ENCODE assay signal across 8 mouse cellular contexts in genomic region chr11:40732997-40733338, GRCm38 (mm10). TPM values are rescaled to one million over a fixed set of nuclear protein-coding genes. Genes with fewer than 3 reads are reported as not detected.
DNase-seq lines count a peak whose midpoint lies in the region; ATAC-seq and TF ChIP-seq lines count a peak whose summit lies in the region.

No protein-coding gene starts in this region.

- H3K4me2 ChIP-seq in liver, embryonic 14.5 days (ENCODE audit: low read depth) = peak overlapping the region; percentile 86

- peak overlapping the region; percentile 86 for H3K9ac ChIP-seq in liver, embryonic 14.5 days (replicated peaks)

- peaks cover 3% of the 10 kb centered on the region for H3K4me1 ChIP-seq in thymus, adult 2 months (replicated peaks; ENCODE audit: control insufficient read depth, insufficient read depth, low read length)
- peaks cover 7 to 12% of the 10 kb centered on the region in 2 experiments; a peak in 3 of 4 replicates for H3K4me1 ChIP-seq in liver, embryonic 14.5 days (replicated peaks; ENCODE audit: control insufficient read depth in 2 of 2, insufficient read depth in 2 of 2, low read length in 1 of 2)

- H3K9me3 ChIP-seq in liver, embryonic 14.5 days (ENCODE audit: control insufficient read depth, low read length) = no peaks in the 10 kb centered on the region

- TF ChIP-seq POLR2A in thymus, adult 2 months (IDR thresholded peaks at IDR 0.05; ENCODE audit: control insufficient read depth, extremely low read depth, insufficient read depth, low read length, poor library complexity) = no peak

- no peak for TF ChIP-seq CTCF in thymus, adult 2 months (IDR thresholded peaks at IDR 0.05; ENCODE audit: borderline replicate concordance, control insufficient read depth, extremely low read depth, insufficient read depth, low read length, poor library complexity)
- no peak for TF ChIP-seq CTCF in liver, embryonic 14.5 days (IDR thresholded peaks at IDR 0.05; ENCODE audit: low read depth)

- H3K27me3 ChIP-seq in thymus, adult 2 months (ENCODE audit: control insufficient read depth, insufficient read depth, low read length) = no peaks in the 10 kb centered on the region
- no peaks in the 10 kb centered on the region for H3K27me3 ChIP-seq in liver, embryonic 14.5 days (ENCODE audit: control insufficient read depth, insufficient read depth, low read length)

- ATAC-seq in liver, embryonic 14.5 days (ENCODE audit: insufficient read depth) = peak; percentile 68

- no peak for TF ChIP-seq EP300 in liver, embryonic 14.5 days (IDR thresholded peaks at IDR 0.05; ENCODE audit: low read depth)

- peak; percentile 27 for DNase-seq in cerebellum, adult 9-10 months
- DNase-seq in cerebellum, adult 8-10 months = no peak
- DNase-seq in thymus, adult 2 months = no peak
- DNase-seq in thymus, postnatal 0 days (ENCODE audit: low spot score) = no peak
- DNase-seq in liver, embryonic 14.5 days (ENCODE audit: low read depth in 3 of 3, low spot score in 3 of 3) = no peak
- DNase-seq in adrenal gland, adult 8-10 months = no peak
- DNase-seq in thymus, postnatal 25 days = no peak
- no peak for DNase-seq in cerebellum, adult 11-12 months

- under 1% methylated on average over 14 of the region's 14 CpGs for WGBS in thymus, adult 2 months
- WGBS in liver, embryonic 14.5 days (ENCODE audit: insufficient replicate concordance) = 1% methylated on average over 14 of the region's 14 CpGs

- peaks cover 17% of the 10 kb centered on the region for H3K36me3 ChIP-seq in thymus, adult 2 months (ENCODE audit: control insufficient read depth, insufficient read depth, low read length)
- H3K36me3 ChIP-seq in liver, embryonic 14.5 days (replicated peaks; ENCODE audit: control insufficient read depth, insufficient read depth, low read depth) = peaks cover 44% of the 10 kb centered on the region

- peak overlapping the region; percentile 45 for H3K4me3 ChIP-seq in thymus, adult 2 months (ENCODE audit: control insufficient read depth, insufficient read depth, low read length)
- peak overlapping the region; percentile 93 to 100 for H3K4me3 ChIP-seq in liver, embryonic 14.5 days (ENCODE audit: insufficient read depth in 1 of 2, low read depth in 2 of 2, low read length in 2 of 2)

- H3K27ac ChIP-seq in thymus, adult 2 months (ENCODE audit: control insufficient read depth, insufficient read depth, low read length) = no peak overlapping the region
- H3K27ac ChIP-seq in liver, embryonic 14.5 days = peak overlapping the region; percentile 67

RNA-seq across cellular contexts. Expression of gene Hmmr, which starts 0.3 kb away (rescaled TPM):
- 18.4 and 20.2 TPM in 2 replicates for polyA plus RNA-seq in thymus, adult 2 months (2012; rRNA removed)
- 47.1 and 51.6 TPM in 2 replicates for polyA plus RNA-seq in thymus, postnatal 0 days (2015; fragmentation: Nextera tagmentation; extraction: Ambion mirVana)
- 23.1 and 31.0 TPM in 2 replicates for polyA plus RNA-seq in liver, embryonic 14.5 days (2012; rRNA removed)
- polyA plus RNA-seq in liver, embryonic 14.5 days (2014; fragmentation: Nextera tagmentation; extraction: Ambion mirVana) = 56.0 and 58.7 TPM in 2 replicates
- 1 to 10 TPM in 1 of 4 experiments, under 1 TPM in 3; 0.51 to 1.0 (median 0.60) TPM for total RNA-seq in adrenal gland, adult 8-10 months (2022)

RNA-seq across cellular contexts. Expression of gene Nudcd2, which starts 0.5 kb away (rescaled TPM):
- polyA plus RNA-seq in thymus, adult 2 months (2012; rRNA removed) = 20.0 and 21.5 TPM in 2 replicates
- polyA plus RNA-seq in thymus, postnatal 0 days (2015; fragmentation: Nextera tagmentation; extraction: Ambion mirVana) = 144 and 146 TPM in 2 replicates
- 21.0 and 29.2 TPM in 2 replicates for polyA plus RNA-seq in liver, embryonic 14.5 days (2012; rRNA removed)
- 79.6 and 82.8 TPM in 2 replicates for polyA plus RNA-seq in liver, embryonic 14.5 days (2014; fragmentation: Nextera tagmentation; extraction: Ambion mirVana)
- 10 to 100 TPM; 26.4 to 31.4 (median 29.8) TPM for total RNA-seq in adrenal gland, adult 8-10 months (2022)

RNA-seq across cellular contexts. Expression of gene Ccng1, which starts 22.1 kb away (rescaled TPM):
- polyA plus RNA-seq in thymus, adult 2 months (2012; rRNA removed) = 16.2 and 19.8 TPM in 2 replicates
- 49.5 and 53.0 TPM in 2 replicates for polyA plus RNA-seq in thymus, postnatal 0 days (2015; fragmentation: Nextera tagmentation; extraction: Ambion mirVana)
- 4.3 and 6.7 TPM in 2 replicates for polyA plus RNA-seq in liver, embryonic 14.5 days (2012; rRNA removed)
- polyA plus RNA-seq in liver, embryonic 14.5 days (2014; fragmentation: Nextera tagmentation; extraction: Ambion mirVana) = 20.4 and 22.2 TPM in 2 replicates
- total RNA-seq in adrenal gland, adult 8-10 months (2022) = 10 to 100 TPM; 65.4 to 88.5 (median 78.1) TPM

RNA-seq across cellular contexts. Expression of gene Mat2b, which starts 38.0 kb away (rescaled TPM):
- polyA plus RNA-seq in thymus, adult 2 months (2012; rRNA removed) = 49.5 and 51.9 TPM in 2 replicates
- 133 and 139 TPM in 2 replicates for polyA plus RNA-seq in thymus, postnatal 0 days (2015; fragmentation: Nextera tagmentation; extraction: Ambion mirVana)
- 21.9 and 30.3 TPM in 2 replicates for polyA plus RNA-seq in liver, embryonic 14.5 days (2012; rRNA removed)
- polyA plus RNA-seq in liver, embryonic 14.5 days (2014; fragmentation: Nextera tagmentation; extraction: Ambion mirVana) = 58.2 and 61.4 TPM in 2 replicates
- 100 to 1,000 TPM in 1 of 4 experiments, 10 to 100 TPM in 3; 86.3 to 102 (median 93.8) TPM for total RNA-seq in adrenal gland, adult 8-10 months (2022)
